Mouse (Mus musculus) heart, postnatal 14 days (tissue): Measurements from ENCODE around the gene Trpm3. TPM values are rescaled to one million over a fixed set of nuclear protein-coding genes. Genes with fewer than 3 reads are reported as not detected.
A peak's percentile ranks its signal among the peaks of the same experiment; 100 is the strongest.

ENCODE experiments used
- DNase-seq, 2 experiments: peaks; one replicate each; pipeline ENCODE4 v3.0.0; 2021 to 2022
- intact Hi-C: fragments of 180-260 bp; cut with DNase I; formaldehyde crosslinking; loops from one replicate; pipeline ENCODE4 v1.15.1; 2025
- total RNA-seq, 2 experiments: library from RNA; stranded (reverse); gene quantifications; 2 replicates each; pipeline ENCODE4 v1.2.3; 2021

Gene Trpm3
- total RNA-seq, 2 experiments from 2014 or later, result 2.3 TPM

GRCm38 (mm10) chr19:22703876-22704275, 565.0 kb downstream of the Trpm3 start:
- intact Hi-C loops, result no loop called here
- DNase-seq, result no peak

- intact Hi-C loops, result no loop called here
Observed at GRCm38 (mm10) chr19:22705414-22705813, 566.6 kb downstream of the Trpm3 start.

GRCm38 (mm10) chr19:22719027-22719426, 580.2 kb downstream of the Trpm3 start:
- no peak for DNase-seq

More at GRCm38 (mm10) chr19:22705414-22705813, 566.6 kb downstream of the Trpm3 start:
- no peak for DNase-seq

GRCm38 (mm10) chr19:22729846-22730245, 591.0 kb downstream of the Trpm3 start:
- intact Hi-C loops, result no loop called here

More at GRCm38 (mm10) chr19:22719027-22719426, 580.2 kb downstream of the Trpm3 start:
- intact Hi-C loops, result no loop called here

GRCm38 (mm10) chr19:22730971-22731370, 592.1 kb downstream of the Trpm3 start:
- intact Hi-C loops, result no loop called here
- DNase-seq, result no peak

More at GRCm38 (mm10) chr19:22729846-22730245, 591.0 kb downstream of the Trpm3 start:
- peak in 1 of 2 experiments; percentile 3 for DNase-seq

GRCm38 (mm10) chr19:22736870-22737269, 598.0 kb downstream of the Trpm3 start:
- no peak for DNase-seq
- intact Hi-C loops, result no loop called here

- intact Hi-C loops, result no loop called here
Observed at GRCm38 (mm10) chr19:22739240-22739639, 600.4 kb downstream of the Trpm3 start.

GRCm38 (mm10) chr19:22753311-22753809, 614.5 kb downstream of the Trpm3 start:
- DNase-seq, result peak; percentile 33 to 38
- intact Hi-C loops, result no loop called here

More at GRCm38 (mm10) chr19:22739240-22739639, 600.4 kb downstream of the Trpm3 start:
- DNase-seq, result no peak

- DNase-seq, result no peak
- intact Hi-C loops, result no loop called here
Observed at GRCm38 (mm10) chr19:22754071-22754470, 615.2 kb downstream of the Trpm3 start.

- intact Hi-C loops, result no loop called here
- no peak for DNase-seq
Observed at GRCm38 (mm10) chr19:22754498-22754897, 615.7 kb downstream of the Trpm3 start.

- intact Hi-C loops, result no loop called here
- DNase-seq, result no peak
Observed at GRCm38 (mm10) chr19:22758496-22758895, 619.6 kb downstream of the Trpm3 start.

- intact Hi-C loops, result no loop called here
- DNase-seq, result no peak
Observed at GRCm38 (mm10) chr19:22768242-22768641, 629.4 kb downstream of the Trpm3 start.

GRCm38 (mm10) chr19:22775191-22775695, 636.4 kb downstream of the Trpm3 start:
- DNase-seq, result no peak
- intact Hi-C loops, result no loop called here

- no peak for DNase-seq
- intact Hi-C loops, result no loop called here
Observed at GRCm38 (mm10) chr19:22780192-22780843, 641.5 kb downstream of the Trpm3 start.

- no peak for DNase-seq
- intact Hi-C loops, result no loop called here
Observed at GRCm38 (mm10) chr19:22781579-22781978, 642.7 kb downstream of the Trpm3 start.

- intact Hi-C loops, result no loop called here
- no peak for DNase-seq
Observed at GRCm38 (mm10) chr19:22783745-22784144, 644.9 kb downstream of the Trpm3 start.

GRCm38 (mm10) chr19:22789753-22790152, 650.9 kb downstream of the Trpm3 start:
- intact Hi-C loops, result no loop called here
- no peak for DNase-seq

GRCm38 (mm10) chr19:22796996-22797395, 658.1 kb downstream of the Trpm3 start:
- no peak for DNase-seq
- intact Hi-C loops, result no loop called here

- no peak for DNase-seq
- intact Hi-C loops, result no loop called here
Observed at GRCm38 (mm10) chr19:22800471-22800870, 661.6 kb downstream of the Trpm3 start.

GRCm38 (mm10) chr19:22803396-22803795, 664.5 kb downstream of the Trpm3 start:
- intact Hi-C loops, result no loop called here
- DNase-seq, result no peak

GRCm38 (mm10) chr19:22804311-22804710, 665.5 kb downstream of the Trpm3 start:
- no peak for DNase-seq
- intact Hi-C loops, result no loop called here

GRCm38 (mm10) chr19:22810247-22810646, 671.4 kb downstream of the Trpm3 start:
- DNase-seq, result no peak
- intact Hi-C loops, result no loop called here
